ENCODE assay signal across 11 mouse cellular contexts in the genomic region with DNA sequence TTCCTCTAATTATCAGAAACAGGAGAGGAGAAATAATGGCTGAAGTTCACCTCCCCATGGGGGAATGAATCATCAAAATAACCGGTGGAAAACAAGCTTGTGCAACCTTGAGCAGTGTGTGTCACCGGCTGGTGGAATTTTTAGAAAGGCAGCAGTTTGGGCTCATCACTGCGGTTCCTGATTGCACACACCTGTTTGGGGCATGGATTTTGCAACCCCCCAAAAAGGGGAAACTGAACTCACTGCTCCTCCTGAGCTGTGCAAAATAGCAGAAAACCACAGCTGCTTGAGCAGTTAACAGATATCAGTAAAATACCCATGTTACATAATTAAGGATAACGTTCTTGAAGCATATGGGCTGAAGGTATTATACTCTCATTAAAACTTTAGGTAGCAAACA.
A peak's percentile ranks its signal among the peaks of the same experiment; 100 is the strongest.
DNase-seq lines count a peak whose midpoint lies in the region; ATAC-seq and TF ChIP-seq lines count a peak whose summit lies in the region.
"Had no signal": no experiment of that assay in that cellular context is flagged by ENCODE, and none has a peak within 500 bp of the region (broad histone marks: within the 10 kb centered on the region; RNA-seq: fewer than 3 reads in every experiment).

No protein-coding gene starts in this region.

- H3K4me1 ChIP-seq in liver, postnatal 0 days (ENCODE audit: insufficient read depth), result peaks cover 6% of the 10 kb centered on the region
- H3K4me1 ChIP-seq in midbrain, postnatal 0 days (ENCODE audit: insufficient read depth, low read length), result no peaks in the 10 kb centered on the region
- H3K4me1 ChIP-seq: limb, embryonic 12.5 days had no signal

- no peak overlapping the region for H3K9ac ChIP-seq in liver, postnatal 0 days (replicated peaks)
- H3K9ac ChIP-seq in midbrain, postnatal 0 days (replicated peaks; ENCODE audit: low read length, poor library complexity, severe bottlenecking), result no peak overlapping the region
- H3K9ac ChIP-seq: limb, embryonic 12.5 days had no signal

- H3K27me3 ChIP-seq in liver, postnatal 0 days (ENCODE audit: insufficient read depth, low read length), result no peaks in the 10 kb centered on the region
- H3K27me3 ChIP-seq in midbrain, postnatal 0 days (ENCODE audit: insufficient read depth, low read length), result no peaks in the 10 kb centered on the region
- H3K27me3 ChIP-seq: limb, embryonic 12.5 days had no signal

- TF ChIP-seq EP300 in liver, postnatal 0 days (IDR thresholded peaks at IDR 0.05; ENCODE audit: low read depth), result peak; percentile 75

- ATAC-seq in liver, postnatal 0 days, result peak; percentile 88
- no peak for ATAC-seq in midbrain, postnatal 0 days (ENCODE audit: low FRiP score)

- 21% methylated on average over 4 of the region's 4 CpGs for WGBS in liver, postnatal 0 days (ENCODE audit: insufficient replicate concordance)
- WGBS in midbrain, postnatal 0 days, result 91% methylated on average over 4 of the region's 4 CpGs

- H3K4me2 ChIP-seq in liver, postnatal 0 days (ENCODE audit: low read depth, low read length), result no peak overlapping the region
- no peak overlapping the region for H3K4me2 ChIP-seq in midbrain, postnatal 0 days (ENCODE audit: low read depth, low read length, poor library complexity, severe bottlenecking)
- H3K4me2 ChIP-seq: limb, embryonic 12.5 days had no signal

- H3K27ac ChIP-seq in layer of hippocampus, adult 2 months, result peak overlapping the region; percentile 8; the same call in 1 of the 2 replicates
- peak overlapping the region; percentile 48; the same call in 1 of the 2 replicates for H3K27ac ChIP-seq in liver, postnatal 0 days (ENCODE audit: low read depth)
- no peak overlapping the region for H3K27ac ChIP-seq in midbrain, postnatal 0 days (ENCODE audit: low read depth, low read length)
- H3K27ac ChIP-seq: kidney, postnatal 0 days; limb, embryonic 12.5 days had no signal

- DNase-seq in layer of hippocampus, adult 2 months (ENCODE audit: low spot score in 2 of 2), result no peak
- no peak for DNase-seq in layer of hippocampus, adult 11-12 months (ENCODE audit: low spot score)
- DNase-seq in adrenal gland, postnatal 14 days, result peak; percentile 44
- DNase-seq in liver, postnatal 0 days, result peak; percentile 57
- DNase-seq in spleen, adult 18-20 months, result peak; percentile 27 to 32
- DNase-seq in midbrain, postnatal 0 days (ENCODE audit: low spot score), result no peak
- no peak for DNase-seq in cerebellum, adult 18-20 months
- no peak for DNase-seq in embryo, embryonic 11 days
- DNase-seq: heart, postnatal 36 days had no signal

- no peaks in the 10 kb centered on the region for H3K9me3 ChIP-seq in liver, postnatal 0 days (ENCODE audit: low read length)
- no peaks in the 10 kb centered on the region for H3K9me3 ChIP-seq in midbrain, postnatal 0 days (ENCODE audit: low read length)
- H3K9me3 ChIP-seq: limb, embryonic 12.5 days had no signal

- H3K36me3 ChIP-seq in liver, postnatal 0 days (replicated peaks; ENCODE audit: insufficient read depth, low read length), result no peaks in the 10 kb centered on the region
- H3K36me3 ChIP-seq in midbrain, postnatal 0 days (ENCODE audit: insufficient read depth, low read length), result no peaks in the 10 kb centered on the region
- H3K36me3 ChIP-seq: limb, embryonic 12.5 days had no signal

- H3K4me3 ChIP-seq in layer of hippocampus, adult 2 months, result no peak overlapping the region
- no peak overlapping the region for H3K4me3 ChIP-seq in liver, postnatal 0 days (ENCODE audit: low read depth, low read length)
- H3K4me3 ChIP-seq in midbrain, postnatal 0 days (ENCODE audit: low read depth, low read length), result no peak overlapping the region
- H3K4me3 ChIP-seq: limb, embryonic 12.5 days had no signal

- no peak for TF ChIP-seq CTCF in layer of hippocampus, adult 2 months (conservative IDR thresholded peaks at IDR 0.05)
- TF ChIP-seq CTCF in liver, postnatal 0 days (IDR thresholded peaks at IDR 0.05; ENCODE audit: low read depth), result no peak
- TF ChIP-seq CTCF in midbrain, postnatal 0 days (IDR thresholded peaks at IDR 0.05), result no peak

Comparison
In these comparisons a context has a peak if more than half of its experiments do, and no peak if none do; other contexts are left out.
1. DNase-seq: peak in adrenal gland, postnatal 14 days (single experiment), liver, postnatal 0 days (single experiment) and spleen, adult 18-20 months (2 of 2); none in layer of hippocampus, adult 2 months (0 of 2), layer of hippocampus, adult 11-12 months (single experiment), midbrain, postnatal 0 days (single experiment), cerebellum, adult 18-20 months (0 of 2) and embryo, embryonic 11 days (single experiment).